Mouse (Mus musculus) layer of hippocampus, adult 18-20 months (tissue): ENCODE measurements at regions not wholly inside any gene's neighbourhood (a gene's known extent, or its start where the extent isn't known, plus 50 kb on each side); places are given as distances from the start of the nearest gene placed in this dataset.
A peak's percentile ranks its signal among the peaks of the same experiment; 100 is the strongest.

ENCODE experiments used
- DNase-seq, 2 experiments: peaks; one replicate each; pipeline ENCODE4 v3.0.0; 2022; ENCODE audit warnings: low spot score in 2 of 2

- DNase-seq: no peak
Observed at GRCm38 (mm10) chr13:111142757-111143420, 111.9 kb upstream of the Actbl2 start.

GRCm38 (mm10) chr13:111144721-111145120, 110.1 kb upstream of the Actbl2 start:
- peak; percentile 5 to 9 for DNase-seq

DNA sequence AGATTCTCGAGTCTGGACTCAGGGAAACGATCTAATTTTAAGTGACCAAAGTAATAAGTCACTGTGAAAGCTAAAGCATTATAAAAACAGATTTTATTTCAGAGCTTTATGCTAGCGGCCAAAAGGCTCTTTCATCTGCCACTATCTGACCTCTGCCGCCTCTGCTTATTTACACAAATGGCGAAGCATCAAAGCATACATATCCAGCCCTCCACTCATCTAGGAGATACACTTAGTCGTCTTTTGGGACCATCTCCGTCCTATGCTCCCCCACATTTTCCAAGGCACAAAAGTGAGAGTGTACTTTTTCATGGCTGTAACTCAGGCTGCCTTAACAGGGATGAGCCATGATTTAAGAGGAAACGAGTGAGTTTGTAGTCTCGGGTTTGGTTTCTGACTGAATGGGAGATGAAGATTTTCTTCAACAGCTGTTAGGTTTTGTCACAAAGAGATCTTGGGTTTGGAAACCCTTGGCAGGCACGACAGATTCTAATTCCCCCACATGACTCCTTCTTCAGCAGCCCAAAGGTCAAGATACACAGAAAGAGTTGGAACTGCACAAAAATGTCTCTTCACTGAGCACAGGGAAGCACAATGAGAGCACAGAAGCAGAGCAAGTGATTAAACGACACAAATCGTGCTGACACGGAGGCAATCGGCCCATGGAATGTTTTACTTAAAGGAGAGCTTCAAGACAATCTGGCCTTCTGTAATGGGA, 96.7 kb upstream of the Actbl2 start:
- no peak for DNase-seq

DNA sequence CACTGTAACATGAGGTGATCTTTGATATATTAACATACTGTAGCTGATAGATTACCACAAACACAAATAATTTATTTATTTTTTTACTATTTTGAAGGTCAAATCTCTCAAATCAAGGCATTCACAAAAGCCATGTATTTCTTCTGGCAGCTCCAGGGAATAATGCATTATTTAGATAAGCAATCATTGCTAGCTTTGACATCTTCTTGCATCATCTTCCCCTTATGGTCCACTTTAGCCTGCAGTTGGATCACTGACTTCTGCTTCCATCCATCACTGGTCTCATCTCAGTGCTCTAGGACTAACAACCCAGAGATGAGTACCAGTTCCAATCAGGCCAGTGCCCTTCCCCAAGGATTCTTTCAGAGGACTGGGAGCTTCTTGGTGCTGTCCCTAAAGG, 95.3 kb upstream of the Actbl2 start:
- no peak for DNase-seq

- no peak for DNase-seq
Observed at GRCm38 (mm10) chr13:111165538-111165937, 89.3 kb upstream of the Actbl2 start.

DNA sequence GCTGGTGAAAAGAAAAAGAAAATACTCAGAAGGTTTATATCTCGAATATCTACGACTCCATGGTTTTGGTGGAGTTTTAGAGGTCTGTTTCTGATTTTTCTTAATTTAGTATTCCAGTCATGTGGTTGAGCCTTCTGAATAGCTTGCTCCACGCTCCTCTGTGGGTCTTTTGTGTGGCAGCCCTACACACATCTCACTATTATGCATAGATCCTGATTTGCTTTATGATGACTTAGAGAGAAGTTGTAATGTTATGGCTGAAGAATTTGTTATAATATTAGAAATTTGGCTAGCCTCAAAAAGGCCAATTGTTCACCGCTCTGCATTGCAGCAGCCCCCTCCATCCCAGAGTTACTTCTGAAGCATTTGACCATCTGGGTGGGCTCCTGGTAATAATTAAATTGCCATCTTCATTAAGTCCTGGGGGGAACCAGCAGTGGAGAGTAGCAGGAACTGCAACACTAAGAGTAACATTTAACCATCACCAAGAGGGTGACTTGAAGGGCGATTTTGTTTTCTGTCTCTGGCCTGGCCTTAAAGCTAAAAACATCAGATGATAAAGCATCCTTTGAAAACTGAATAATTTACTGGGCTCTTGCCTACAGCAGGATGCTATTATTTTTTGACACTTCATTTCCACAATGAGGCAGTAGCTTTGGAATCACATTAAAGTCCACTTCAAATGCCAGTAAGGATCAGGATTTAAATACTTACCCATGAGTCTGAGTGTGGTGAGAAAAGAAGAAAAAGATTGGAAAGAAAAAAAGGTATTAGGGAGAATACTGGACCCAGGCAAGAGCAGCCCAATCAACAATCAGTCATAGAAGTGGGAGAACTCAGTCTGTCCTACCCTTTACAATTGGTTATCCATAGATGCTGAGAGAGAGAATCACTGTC, 84.3 kb upstream of the Actbl2 start:
- DNase-seq: no peak

DNA sequence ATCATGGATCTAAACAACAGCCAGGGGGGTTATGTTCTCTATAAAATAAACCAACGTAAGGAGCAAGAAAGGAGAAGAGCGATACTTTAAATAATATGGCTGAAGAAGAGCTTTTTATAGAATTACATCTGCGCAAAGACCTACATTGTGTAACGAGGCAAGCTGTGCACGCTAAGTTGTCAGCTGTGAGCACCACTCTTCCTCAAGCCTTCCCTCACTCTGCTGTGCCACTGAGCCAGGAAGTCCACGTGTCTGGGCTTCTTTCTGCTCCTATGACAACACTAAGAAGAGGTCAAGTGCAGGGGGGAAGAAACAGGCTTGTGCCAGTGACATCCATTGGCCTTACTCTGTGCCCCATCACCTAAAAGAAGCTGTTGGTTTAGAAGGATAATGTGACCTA, 75.6 kb upstream of the Actbl2 start:
- peak in 1 of 2 experiments; percentile 44 for DNase-seq

- no peak for DNase-seq
Observed at GRCm38 (mm10) chr13:111183293-111183692, 71.5 kb upstream of the Actbl2 start.

DNA sequence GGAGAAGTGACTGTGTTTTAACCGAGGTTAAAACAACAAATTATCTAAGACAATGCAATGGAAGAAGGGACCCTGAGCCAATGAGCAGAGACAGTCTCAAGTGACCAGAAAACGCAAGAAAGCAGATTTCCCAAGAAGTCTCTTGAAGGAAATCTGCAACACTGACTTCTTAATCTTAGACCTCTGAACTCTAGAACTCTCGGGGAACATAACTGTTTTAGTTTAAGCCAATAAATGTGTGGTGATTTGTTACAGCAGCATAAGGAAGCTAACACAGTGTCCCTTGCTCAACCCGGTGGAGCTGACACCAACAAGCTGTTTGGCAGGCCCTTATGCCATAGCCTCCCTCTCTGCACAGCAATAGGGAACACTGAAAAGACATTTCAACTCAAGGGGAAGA, 69.0 kb upstream of the Actbl2 start:
- no peak for DNase-seq

DNA sequence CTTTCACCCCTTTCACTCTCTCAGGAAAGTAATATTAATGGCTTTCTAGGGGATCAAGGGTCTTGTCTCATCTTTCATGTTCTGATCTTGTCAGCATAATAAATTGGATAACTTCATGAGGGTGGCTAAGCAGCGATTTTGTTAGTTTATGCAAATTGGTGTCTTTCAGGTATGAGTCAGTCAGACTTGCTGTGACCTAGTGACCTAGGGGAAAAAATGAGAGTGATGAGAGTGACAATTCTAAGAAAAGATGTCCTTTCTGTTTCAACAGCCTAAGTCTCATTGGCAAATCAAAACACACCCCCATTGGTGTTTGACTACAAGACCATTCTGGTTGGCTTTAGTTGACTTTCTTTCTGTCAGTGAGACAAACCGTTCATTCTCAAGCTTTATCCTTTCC, 68.0 kb upstream of the Actbl2 start:
- no peak for DNase-seq

- no peak for DNase-seq
Observed at GRCm38 (mm10) chr13:111193919-111194318, 60.9 kb upstream of the Actbl2 start.

GRCm38 (mm10) chr13:111194337-111194736, 60.5 kb upstream of the Actbl2 start:
- peak; percentile 30 to 50 for DNase-seq

DNA sequence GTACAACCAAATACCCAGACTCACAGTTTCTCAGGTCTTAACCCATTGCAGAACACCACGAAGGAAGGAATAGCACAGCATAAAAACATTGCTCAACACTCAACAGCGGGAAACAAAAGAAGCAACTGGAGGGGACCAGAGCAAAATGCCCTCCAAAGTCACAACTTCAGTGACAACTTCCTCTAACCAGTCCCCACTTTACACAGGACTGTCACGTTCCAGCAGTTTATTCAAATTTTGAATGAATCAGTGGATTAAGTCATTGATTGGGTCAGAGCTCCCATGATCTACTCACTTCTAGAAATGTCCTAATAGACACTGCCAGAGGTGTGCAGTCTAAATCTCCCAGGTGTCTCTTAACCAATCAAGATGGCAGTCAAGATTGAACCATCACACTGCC, 53.3 kb upstream of the Actbl2 start:
- no peak for DNase-seq

DNA sequence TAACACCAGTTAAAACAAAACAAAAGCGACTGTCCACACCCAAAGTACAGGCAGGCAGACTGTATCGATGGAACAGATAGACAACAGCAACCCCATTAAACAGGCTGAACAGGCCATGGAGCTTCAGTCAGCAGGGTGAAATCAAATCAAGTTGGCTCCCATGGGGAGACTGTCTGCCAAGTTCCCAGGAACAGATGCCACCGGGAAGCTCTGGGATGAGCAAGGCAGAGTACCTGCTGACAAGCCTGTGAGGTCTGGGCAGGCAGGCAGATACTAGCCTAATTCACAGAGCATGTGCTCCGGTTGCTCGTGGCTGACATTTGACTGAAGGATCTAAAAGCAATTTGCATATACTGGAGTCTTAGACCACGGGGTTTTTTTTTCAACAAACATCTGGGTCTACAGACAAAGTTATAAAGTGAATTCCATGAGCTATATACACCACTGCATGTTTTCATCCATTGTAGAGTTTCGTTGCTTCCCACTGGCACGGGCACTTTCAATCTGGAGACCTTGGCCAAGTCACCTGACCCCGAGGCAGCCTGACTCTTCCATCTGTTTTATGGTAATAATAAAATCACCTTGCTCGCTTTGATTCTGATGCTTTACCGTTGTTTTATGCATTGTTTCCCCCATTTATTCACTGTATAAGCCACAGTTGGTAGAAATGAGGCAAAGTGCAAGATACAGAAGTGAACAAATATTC, 50.1 kb upstream of the Actbl2 start:
- DNase-seq: peak; percentile 76 to 87
